Mouse (Mus musculus): Measurements from ENCODE around the gene Zfp426. TPM values are rescaled to one million over a fixed set of nuclear protein-coding genes. Genes with fewer than 3 reads are reported as not detected.

Gene Zfp426
- 11.5 and 12.5 TPM in 2 replicates for total RNA-seq (2023)

GRCm38 (mm10) chr9:20492527-20493233 lies at the start of gene Zfp426:
Gene Zfp426, minus strand, starts transcription at chr9:20492746.

GRCm38 (mm10) chr9:20521306-20521957 lies 28.9 kb upstream of the Zfp426 start, which contains the start of gene Zfp266:
Gene Zfp266, minus strand, starts transcription at chr9:20521417.

GRCm38 (mm10) chr9:20459377-20460317 lies 32.9 kb downstream of the Zfp426 start, which contains the start of gene Zfp26:
Gene Zfp26, minus strand, starts transcription at chr9:20460162.

Other genes with a start within 250 kb of the Zfp426 start
- gene Olfr39, start 210.4 kb downstream of the Zfp426 start, total RNA-seq (2023) = not detected in 2 replicates
- not detected in 2 replicates for gene Olfr873, start 194.2 kb downstream of the Zfp426 start, total RNA-seq (2023)
- not detected in 2 replicates for gene Olfr18, start 156.7 kb downstream of the Zfp426 start, total RNA-seq (2023)
- 0.95 and 1.5 TPM in 2 replicates for gene Zfp560, start 107.6 kb downstream of the Zfp426 start, total RNA-seq (2023)
- 13.7 and 18.8 TPM in 2 replicates for gene Zfp26, start 32.6 kb downstream of the Zfp426 start, total RNA-seq (2023)
- 8.1 and 8.7 TPM in 2 replicates for gene Zfp266, start 28.7 kb upstream of the Zfp426 start, total RNA-seq (2023)
- 1.7 and 2.0 TPM in 2 replicates for gene Zfp846, start 88.5 kb upstream of the Zfp426 start, total RNA-seq (2023)
- 323 and 368 TPM in 2 replicates for gene Ubl5, start 150.1 kb upstream of the Zfp426 start, total RNA-seq (2023)
- gene Fbxl12, start 152.0 kb upstream of the Zfp426 start, total RNA-seq (2023) = 43.4 and 49.5 TPM in 2 replicates
- 11.0 and 11.6 TPM in 2 replicates for gene Pin1, start 159.3 kb upstream of the Zfp426 start, total RNA-seq (2023)